Mouse (Mus musculus): Measurements from ENCODE around the gene Arpc3. TPM values are rescaled to one million over a fixed set of nuclear protein-coding genes. Genes with fewer than 3 reads are reported as not detected.
"Not testable (repeated sequence)": the region's sequence is repeated elsewhere in the genome, so short reads cannot be mapped to it uniquely, and the experiment has no call there.

Gene Arpc3
- polyA plus RNA-seq, 1 experiment: 780 TPM

- no peak overlapping the region for H3K27ac ChIP-seq (ENCODE audit: insufficient read depth, low read depth, low read length)
- H3K4me3 ChIP-seq (ENCODE audit: insufficient read depth, low read length): no peak overlapping the region
- TF ChIP-seq CTCF (IDR thresholded peaks at IDR 0.05; ENCODE audit: low read depth, low read length) (no peak), POLR2A (IDR thresholded peaks at IDR 0.05; ENCODE audit: borderline replicate concordance, low read depth, low read length) (no peak)
- peaks cover 3% of the 10 kb centered on the region; the same call in 1 of the 2 replicates for H3K4me1 ChIP-seq (ENCODE audit: control insufficient read depth, insufficient read depth, low read length)
Observed at GRCm38 (mm10) chr5:122411892-122412291, 20.2 kb downstream of the Arpc3 start.

- Histone ChIP-seq H3K4me1 (ENCODE audit: control insufficient read depth, insufficient read depth, low read length) (peaks cover 3% of the 10 kb centered on the region; the same call in 1 of the 2 replicates), H3K27ac (ENCODE audit: insufficient read depth, low read depth, low read length) (no peak overlapping the region), H3K4me3 (ENCODE audit: insufficient read depth, low read length) (no peak overlapping the region)
- TF ChIP-seq POLR2A (IDR thresholded peaks at IDR 0.05; ENCODE audit: borderline replicate concordance, low read depth, low read length) (no peak), CTCF (IDR thresholded peaks at IDR 0.05; ENCODE audit: low read depth, low read length) (no peak)
Observed at GRCm38 (mm10) chr5:122412826-122413225, 21.1 kb downstream of the Arpc3 start.

- Histone ChIP-seq H3K4me3 (ENCODE audit: insufficient read depth, low read length) (no peak overlapping the region), H3K4me1 (ENCODE audit: control insufficient read depth, insufficient read depth, low read length) (peaks cover 3% of the 10 kb centered on the region; the same call in 1 of the 2 replicates), H3K27ac (ENCODE audit: insufficient read depth, low read depth, low read length) (no peak overlapping the region)
- TF ChIP-seq CTCF (IDR thresholded peaks at IDR 0.05; ENCODE audit: low read depth, low read length) (no peak), POLR2A (IDR thresholded peaks at IDR 0.05; ENCODE audit: borderline replicate concordance, low read depth, low read length) (no peak)
Observed at GRCm38 (mm10) chr5:122414351-122414750, 22.7 kb downstream of the Arpc3 start.

GRCm38 (mm10) chr5:122415465-122415864 is 23.8 kb downstream of the Arpc3 start:
- no peak overlapping the region for H3K27ac ChIP-seq (ENCODE audit: insufficient read depth, low read depth, low read length)
- TF ChIP-seq POLR2A (IDR thresholded peaks at IDR 0.05; ENCODE audit: borderline replicate concordance, low read depth, low read length): no peak
- no peak for TF ChIP-seq CTCF (IDR thresholded peaks at IDR 0.05; ENCODE audit: low read depth, low read length)
- H3K4me3 ChIP-seq (ENCODE audit: insufficient read depth, low read length): no peak overlapping the region
- peaks cover 3% of the 10 kb centered on the region; the same call in 1 of the 2 replicates for H3K4me1 ChIP-seq (ENCODE audit: control insufficient read depth, insufficient read depth, low read length)

GRCm38 (mm10) chr5:122420676-122421075 is 29.0 kb downstream of the Arpc3 start:
- H3K4me3 ChIP-seq (ENCODE audit: insufficient read depth, low read length); H3K4me1 ChIP-seq (ENCODE audit: control insufficient read depth, insufficient read depth, low read length); H3K27ac ChIP-seq (ENCODE audit: insufficient read depth, low read depth, low read length): not testable (repeated sequence)

GRCm38 (mm10) chr5:122421271-122422068 is 29.8 kb downstream of the Arpc3 start, which contains the start of gene Anapc7:
TSS of gene Anapc7 (plus strand) at chr5:122421693.
- peak within 1 kb of the TSS; percentile 72 for H3K27ac ChIP-seq (ENCODE audit: insufficient read depth, low read depth, low read length)
- TF ChIP-seq CTCF (IDR thresholded peaks at IDR 0.05; ENCODE audit: low read depth, low read length): no peak
- TF ChIP-seq POLR2A (IDR thresholded peaks at IDR 0.05; ENCODE audit: borderline replicate concordance, low read depth, low read length): no peak
- H3K4me1 ChIP-seq (ENCODE audit: control insufficient read depth, insufficient read depth, low read length): peaks cover 7% of the 10 kb centered on the region
- H3K4me3 ChIP-seq (ENCODE audit: insufficient read depth, low read length): peak within 1 kb of the TSS; percentile 94

- TF ChIP-seq POLR2A (IDR thresholded peaks at IDR 0.05; ENCODE audit: borderline replicate concordance, low read depth, low read length): no peak
- no peak for TF ChIP-seq CTCF (IDR thresholded peaks at IDR 0.05; ENCODE audit: low read depth, low read length)
- peak overlapping the region; percentile 72 for H3K27ac ChIP-seq (ENCODE audit: insufficient read depth, low read depth, low read length)
- peak overlapping the region; percentile 94 for H3K4me3 ChIP-seq (ENCODE audit: insufficient read depth, low read length)
- H3K4me1 ChIP-seq (ENCODE audit: control insufficient read depth, insufficient read depth, low read length): peaks cover 7% of the 10 kb centered on the region
Observed at GRCm38 (mm10) chr5:122422071-122422964, 30.6 kb downstream of the Arpc3 start.

GRCm38 (mm10) chr5:122423083-122423482 is 31.4 kb downstream of the Arpc3 start:
- peak overlapping the region; percentile 94 for H3K4me3 ChIP-seq (ENCODE audit: insufficient read depth, low read length)
- TF ChIP-seq POLR2A (IDR thresholded peaks at IDR 0.05; ENCODE audit: borderline replicate concordance, low read depth, low read length) (no peak), CTCF (IDR thresholded peaks at IDR 0.05; ENCODE audit: low read depth, low read length) (no peak)
- no peak overlapping the region for H3K27ac ChIP-seq (ENCODE audit: insufficient read depth, low read depth, low read length)
- peaks cover 7% of the 10 kb centered on the region for H3K4me1 ChIP-seq (ENCODE audit: control insufficient read depth, insufficient read depth, low read length)

GRCm38 (mm10) chr5:122425550-122425949 is 33.9 kb downstream of the Arpc3 start:
- TF ChIP-seq POLR2A (IDR thresholded peaks at IDR 0.05; ENCODE audit: borderline replicate concordance, low read depth, low read length): no peak
- no peak for TF ChIP-seq CTCF (IDR thresholded peaks at IDR 0.05; ENCODE audit: low read depth, low read length)
- peaks cover 7% of the 10 kb centered on the region for H3K4me1 ChIP-seq (ENCODE audit: control insufficient read depth, insufficient read depth, low read length)
- no peak overlapping the region for H3K27ac ChIP-seq (ENCODE audit: insufficient read depth, low read depth, low read length)
- H3K4me3 ChIP-seq (ENCODE audit: insufficient read depth, low read length): no peak overlapping the region
